Mouse (Mus musculus) gastrocnemius, postnatal 4 days (tissue): ENCODE measurements around the gene Ppp1r36. TPM values are rescaled to one million over a fixed set of nuclear protein-coding genes. Genes with fewer than 3 reads are reported as not detected.
"Not testable (repeated sequence)": the region's sequence is repeated elsewhere in the genome, so short reads cannot be mapped to it uniquely, and the experiment has no call there.

Experiments
- DNase-seq, 2 experiments: peaks; one replicate each; pipeline ENCODE4 v3.0.0; 2021 to 2022; ENCODE audit warnings: low spot score in 2 of 2, mixed read lengths in 2 of 2
- total RNA-seq, 2 experiments: library from RNA; stranded (reverse); gene quantifications; 2 replicates each; pipeline ENCODE4 v1.2.3; 2021

Gene Ppp1r36
- total RNA-seq, 2 experiments from 2014 or later: 0.44 TPM; not detected in 1

- no peak for DNase-seq
These were observed 27.5 kb downstream of the Ppp1r36 start for GRCm38 (mm10) chr12:76444862-76445261.

DNA sequence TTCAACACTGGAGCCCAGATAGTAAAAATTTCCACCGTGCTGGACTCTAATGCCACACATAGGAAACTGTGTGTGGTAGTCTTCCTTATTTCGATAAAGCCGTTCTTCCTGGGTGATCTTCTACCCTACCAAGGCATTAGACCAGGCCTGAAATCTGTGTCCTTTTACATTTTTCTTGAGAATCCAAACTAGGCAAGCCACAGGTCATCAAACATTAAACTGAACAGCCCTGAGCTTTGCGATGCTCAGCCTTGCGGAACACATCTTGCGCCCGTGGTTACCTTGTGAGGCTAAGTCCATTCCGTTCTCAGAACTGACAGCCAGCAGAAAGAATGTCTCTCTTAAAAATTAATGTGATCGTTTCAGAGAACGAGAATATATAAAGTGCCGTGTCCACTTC is 28.9 kb downstream of the Ppp1r36 start:
- no peak for DNase-seq

GRCm38 (mm10) chr12:76448127-76448526 is 30.8 kb downstream of the Ppp1r36 start:
- DNase-seq: no peak

DNA sequence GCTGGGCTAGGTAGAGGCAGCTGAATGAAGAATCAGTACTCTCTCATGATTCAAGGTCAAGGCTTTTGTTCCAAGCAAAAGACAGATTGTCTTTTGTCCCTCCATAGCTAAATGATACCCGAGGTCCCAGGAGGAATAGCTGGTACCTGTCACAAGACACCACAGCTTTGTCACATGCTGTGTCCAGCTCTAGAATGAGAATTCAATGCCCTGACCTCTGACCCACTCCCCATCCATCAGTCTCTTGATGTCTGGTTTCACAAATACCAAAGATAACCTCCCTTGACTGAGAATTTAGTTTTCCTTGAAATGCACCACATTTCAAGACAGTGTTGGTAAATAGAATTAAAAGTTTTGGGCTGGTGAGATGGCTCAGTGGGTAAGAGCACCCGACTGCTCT is 34.9 kb downstream of the Ppp1r36 start:
- DNase-seq: no peak

GRCm38 (mm10) chr12:76458445-76458844 is 41.1 kb downstream of the Ppp1r36 start:
- DNase-seq: not testable (repeated sequence)

DNA sequence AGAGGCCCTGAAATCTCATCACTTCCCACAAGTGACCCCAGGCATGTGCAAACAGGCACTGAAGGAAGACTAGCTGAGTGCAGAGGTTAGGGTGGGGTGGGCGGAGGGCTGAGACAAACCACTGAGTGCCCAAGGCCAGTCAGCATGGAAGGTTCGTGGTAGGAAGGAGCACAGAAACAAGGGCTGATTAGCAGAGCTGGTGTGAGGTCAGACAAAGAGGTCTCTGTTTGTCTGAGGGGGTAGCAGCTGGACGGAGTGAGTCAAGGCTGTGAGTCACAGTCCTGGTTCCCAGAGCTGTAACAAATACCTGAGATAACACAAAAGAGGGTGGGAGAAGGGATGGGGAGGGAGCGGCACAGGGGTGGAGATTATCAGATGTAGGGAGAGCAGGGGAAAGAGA is 41.7 kb downstream of the Ppp1r36 start:
- DNase-seq: no peak

DNA sequence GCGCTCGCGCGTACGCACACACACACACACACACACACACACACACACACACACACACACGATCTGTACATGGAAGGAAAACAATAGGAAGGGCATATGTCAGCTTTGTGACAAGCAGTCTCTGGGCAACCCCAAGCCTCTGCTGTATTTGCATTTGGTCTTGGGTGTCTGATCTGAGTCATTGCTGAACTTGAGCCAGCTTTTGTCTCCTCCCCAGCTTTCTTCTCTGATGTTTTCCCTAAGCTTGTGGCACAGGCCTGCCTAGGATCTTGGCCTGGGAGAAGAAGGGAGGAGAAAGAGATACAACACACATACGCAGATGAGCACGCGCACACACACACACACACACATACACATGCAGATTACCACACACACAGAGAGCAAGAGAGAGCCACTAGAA is 46.1 kb downstream of the Ppp1r36 start:
- DNase-seq: no peak

DNA sequence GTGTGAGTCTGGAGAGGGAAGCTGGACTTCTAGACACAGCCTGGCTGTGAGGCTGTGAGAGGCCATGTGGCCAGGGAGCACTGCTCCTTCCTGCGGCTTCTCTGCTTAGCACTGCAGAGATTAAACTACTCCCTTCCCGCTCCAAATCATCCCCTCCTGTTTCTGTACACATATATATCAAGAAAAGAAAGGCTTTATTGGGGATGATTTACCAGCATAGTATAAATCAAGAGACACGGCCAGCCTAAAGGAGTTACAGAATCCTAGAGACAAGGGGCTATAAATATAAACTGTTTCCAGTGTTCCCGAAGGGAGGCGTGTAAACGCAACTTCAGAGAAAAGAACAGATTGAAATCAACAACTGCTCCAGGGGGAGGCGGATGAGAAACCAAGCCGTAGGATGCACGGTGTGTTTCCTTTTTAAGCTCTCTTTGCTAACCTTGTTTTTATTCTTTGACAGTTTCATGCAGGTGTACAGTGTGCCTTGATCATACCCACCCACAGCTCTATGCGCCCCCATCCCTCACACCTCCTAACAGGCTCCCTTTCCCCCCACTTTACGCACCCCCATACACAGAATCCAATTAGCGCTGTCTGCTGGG is 47.4 kb downstream of the Ppp1r36 start:
- DNase-seq: no peak

GRCm38 (mm10) chr12:76466651-76467050 is 49.3 kb downstream of the Ppp1r36 start:
- DNase-seq: no peak

DNA sequence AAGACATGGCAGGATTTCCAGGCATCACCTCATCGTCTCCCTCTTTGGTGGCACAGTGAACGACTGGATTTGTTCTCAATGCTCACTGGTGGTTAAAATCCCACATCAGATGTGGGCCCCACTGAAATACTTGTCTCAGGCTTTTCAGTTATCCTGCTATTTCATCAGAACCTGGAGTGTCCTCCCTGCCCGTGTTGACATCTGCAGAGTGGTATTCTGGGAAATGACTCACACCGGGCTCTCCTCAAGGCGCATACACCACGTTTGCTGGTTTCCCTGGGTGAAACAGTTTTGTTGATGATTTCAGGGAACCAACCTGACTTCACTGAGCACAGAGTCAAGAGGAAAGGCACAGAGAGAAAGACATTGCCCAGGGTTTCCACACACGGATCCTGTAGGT is 49.9 kb downstream of the Ppp1r36 start:
- no peak for DNase-seq

DNA sequence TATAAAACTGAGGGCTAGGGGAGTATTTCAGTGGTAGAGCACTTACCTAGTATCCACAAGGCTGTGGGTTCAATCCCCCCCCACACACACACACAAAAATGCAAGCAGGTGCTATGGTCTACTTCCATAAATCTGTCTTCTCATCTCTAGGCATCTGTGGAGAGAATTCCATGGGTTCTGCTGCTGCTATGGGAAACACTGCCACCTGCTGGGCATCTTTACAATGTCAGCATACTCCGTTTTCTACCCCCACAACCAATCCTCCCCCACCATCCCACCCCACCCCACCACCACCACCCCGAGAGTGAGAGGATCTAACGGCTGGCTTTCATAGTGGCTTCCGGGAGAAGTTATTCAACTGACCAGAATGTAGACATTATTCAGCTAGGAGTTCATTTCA is 54.7 kb downstream of the Ppp1r36 start:
- peak; percentile 57 to 65 for DNase-seq

DNA sequence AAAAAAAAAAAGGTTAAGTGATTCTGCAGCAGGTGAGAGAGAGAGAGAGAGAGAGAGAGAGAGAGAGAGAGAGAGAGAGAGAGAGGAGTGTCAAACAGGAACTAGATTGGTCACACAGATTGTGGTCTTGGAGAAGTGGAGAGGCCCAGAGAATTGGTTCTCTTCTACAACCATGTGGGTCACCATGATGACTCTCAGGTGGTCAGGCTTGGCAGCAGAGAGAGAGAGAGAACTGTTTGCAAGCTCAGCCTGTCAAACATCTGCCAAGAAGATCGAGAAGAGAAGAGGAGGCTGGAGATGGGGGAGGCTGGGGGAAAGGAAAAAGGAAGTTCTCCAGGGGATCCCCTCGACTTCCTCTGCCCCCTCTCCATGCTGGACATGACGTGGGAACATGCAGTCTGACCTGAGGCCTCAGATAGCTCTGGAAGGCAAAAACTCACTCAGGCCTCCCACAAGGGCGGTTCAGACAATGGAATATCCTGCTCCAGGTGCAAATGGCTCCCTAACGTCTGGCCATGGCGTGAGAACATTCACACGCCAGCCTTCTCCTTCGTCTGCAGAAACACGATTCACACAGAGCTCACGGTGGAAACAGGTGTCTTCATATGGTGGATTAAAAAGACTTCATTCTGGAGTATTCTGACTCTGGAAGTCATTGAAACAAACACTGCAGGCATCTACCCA is 56.4 kb downstream of the Ppp1r36 start:
- DNase-seq: no peak

DNA sequence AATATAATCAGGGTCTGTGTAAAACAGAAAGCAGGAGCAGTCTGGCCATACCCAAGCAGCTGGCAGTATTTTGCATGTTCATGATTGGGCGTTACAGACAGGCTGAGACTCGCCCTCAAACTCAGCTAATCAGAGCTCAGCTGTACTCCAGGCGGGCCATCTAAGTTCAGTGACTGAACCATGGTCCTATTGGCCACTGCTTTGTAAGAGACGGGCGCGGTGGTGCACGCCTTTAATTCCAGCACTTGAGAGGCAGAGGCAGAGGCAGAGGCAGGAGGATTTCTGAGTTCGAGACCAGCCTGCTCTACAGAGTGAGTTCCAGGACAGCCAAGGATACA is 56.9 kb downstream of the Ppp1r36 start:
- no peak for DNase-seq

DNA sequence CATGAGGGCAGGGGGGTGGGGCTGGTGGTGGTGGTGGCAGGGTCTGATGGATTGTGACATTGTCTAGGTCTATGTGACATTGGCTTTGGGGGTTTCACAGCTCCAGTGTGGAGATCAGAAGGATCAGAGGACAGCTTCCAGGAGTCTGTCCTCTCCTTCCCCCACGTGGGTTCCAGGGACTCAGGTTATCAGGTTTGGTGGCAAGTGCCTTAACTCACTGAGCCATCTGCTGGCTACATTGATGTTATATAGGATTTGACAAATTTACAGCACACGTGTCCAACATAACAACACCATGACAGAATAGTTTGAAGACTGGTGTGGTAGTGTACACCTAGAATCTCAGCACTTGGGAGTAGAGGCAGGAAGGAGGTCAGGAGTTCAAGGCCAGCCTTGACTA is 57.5 kb downstream of the Ppp1r36 start:
- DNase-seq: no peak

DNA sequence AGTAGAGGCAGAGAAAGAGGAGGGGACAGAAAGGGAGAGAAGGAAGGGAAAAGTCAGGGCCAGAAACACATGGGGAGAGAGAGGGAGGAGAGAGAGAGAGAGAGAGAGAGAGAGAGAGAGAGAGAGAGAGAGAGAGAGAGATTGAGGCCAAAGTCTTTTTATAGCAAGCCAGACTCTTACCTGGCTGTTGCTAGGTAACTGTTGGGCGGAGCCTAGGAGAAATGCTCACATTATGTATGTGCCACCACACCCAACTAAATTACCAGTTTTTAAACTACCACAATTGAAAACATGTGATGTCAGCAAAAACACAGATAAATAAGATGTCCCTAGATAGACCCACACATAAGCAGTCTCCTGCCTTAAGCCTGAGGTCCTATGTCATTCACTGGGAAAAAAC is 58.8 kb downstream of the Ppp1r36 start:
- no peak for DNase-seq

GRCm38 (mm10) chr12:76478309-76479023 is 61.1 kb downstream of the Ppp1r36 start:
- DNase-seq: no peak

- DNase-seq: no peak
These were observed 61.8 kb downstream of the Ppp1r36 start for GRCm38 (mm10) chr12:76479174-76479573.

GRCm38 (mm10) chr12:76479836-76480495 is 62.6 kb downstream of the Ppp1r36 start:
- no peak for DNase-seq

DNA sequence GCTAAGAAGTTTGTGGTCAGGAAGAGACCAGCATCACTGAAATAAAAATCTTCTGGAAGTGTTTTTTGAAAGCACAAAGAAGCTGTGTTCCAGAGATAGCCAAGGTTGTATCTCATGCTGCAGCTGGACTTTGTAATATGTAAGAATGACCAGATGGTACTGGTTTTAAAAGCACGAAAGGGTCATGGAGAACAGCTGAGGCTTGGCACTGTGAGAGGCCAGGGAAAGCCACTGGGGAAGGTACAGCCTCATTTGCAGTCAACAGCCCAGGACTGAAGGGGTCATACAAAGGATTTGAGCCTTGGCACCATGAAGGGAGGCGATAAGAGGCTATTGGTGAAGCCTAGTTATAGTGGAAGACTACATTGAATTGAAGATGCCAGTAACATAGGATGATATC is 65.1 kb downstream of the Ppp1r36 start:
- no peak for DNase-seq

GRCm38 (mm10) chr12:76482948-76483347 is 65.6 kb downstream of the Ppp1r36 start:
- DNase-seq: no peak

DNA sequence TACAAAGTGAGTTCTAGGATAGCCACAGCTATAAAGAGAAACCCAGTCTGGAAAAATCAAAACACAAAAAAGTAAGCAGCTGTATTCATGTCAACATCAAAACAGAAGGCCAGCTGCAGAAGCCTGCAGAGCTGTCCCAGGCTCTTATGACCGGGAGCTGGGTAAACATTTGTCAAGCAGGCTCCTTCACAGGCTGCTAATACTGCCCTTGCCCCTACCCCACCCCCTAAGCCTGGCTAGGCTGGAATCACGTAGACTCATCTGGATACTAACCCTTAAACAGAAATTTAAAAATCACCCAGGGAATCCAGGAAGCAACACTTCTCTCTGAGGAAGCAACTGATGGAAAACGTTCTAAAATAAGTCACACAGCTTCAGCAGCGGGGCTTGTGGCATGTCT is 67.5 kb downstream of the Ppp1r36 start:
- no peak for DNase-seq

GRCm38 (mm10) chr12:76485381-76485780 is 68.0 kb downstream of the Ppp1r36 start:
- no peak for DNase-seq
